Mouse (Mus musculus): ENCODE data around the gene Tenm4. TPM values are rescaled to one million over a fixed set of nuclear protein-coding genes. Genes with fewer than 3 reads are reported as not detected.
A peak's percentile ranks its signal among the peaks of the same experiment; 100 is the strongest.

The Tenm4 gene
- polyA plus RNA-seq, 1 experiment from 2014 or later = 33.1 TPM

- no peak overlapping the region for H3K4me3 ChIP-seq
- H3K4me1 ChIP-seq (replicated peaks) = peaks cover 19% of the 10 kb centered on the region
- no peak for ATAC-seq (ENCODE audit: low FRiP score)
- 75% methylated on average over 6 of the region's 6 CpGs for WGBS
- H3K4me2 ChIP-seq = no peak overlapping the region
- no peak overlapping the region for H3K27ac ChIP-seq
- H3K27me3 ChIP-seq = no peaks in the 10 kb centered on the region
- H3K36me3 ChIP-seq = no peaks in the 10 kb centered on the region
- no peak overlapping the region for H3K9ac ChIP-seq
- H3K9me3 ChIP-seq = no peaks in the 10 kb centered on the region
Observed at GRCm38 (mm10) chr7:96375507-96375906, 204.5 kb downstream of the Tenm4 start.

GRCm38 (mm10) chr7:96383686-96384528 lies 212.9 kb downstream of the Tenm4 start:
- Histone ChIP-seq H3K4me1 (replicated peaks) (peaks cover 24% of the 10 kb centered on the region), H3K4me3 (no peak overlapping the region), H3K4me2 (no peak overlapping the region), H3K27me3 (no peaks in the 10 kb centered on the region), H3K27ac (peak overlapping the region; percentile 72), H3K9ac (no peak overlapping the region), H3K36me3 (no peaks in the 10 kb centered on the region), H3K9me3 (no peaks in the 10 kb centered on the region)
- 8% methylated on average over 6 of the region's 6 CpGs for WGBS
- ATAC-seq (ENCODE audit: low FRiP score) = peak; percentile 63

GRCm38 (mm10) chr7:96384726-96385500 lies 213.9 kb downstream of the Tenm4 start:
- H3K27me3 ChIP-seq = no peaks in the 10 kb centered on the region
- H3K4me1 ChIP-seq (replicated peaks) = peaks cover 24% of the 10 kb centered on the region
- H3K9me3 ChIP-seq = no peaks in the 10 kb centered on the region
- no peak for ATAC-seq (ENCODE audit: low FRiP score)
- H3K9ac ChIP-seq = no peak overlapping the region
- WGBS = 75% methylated on average over 11 of the region's 11 CpGs
- H3K36me3 ChIP-seq = no peaks in the 10 kb centered on the region
- no peak overlapping the region for H3K4me2 ChIP-seq
- H3K27ac ChIP-seq = peak overlapping the region; percentile 72; the same call in 1 of the 2 replicates
- H3K4me3 ChIP-seq = no peak overlapping the region

GRCm38 (mm10) chr7:96385850-96386249 lies 214.8 kb downstream of the Tenm4 start:
- 90% methylated on average over 7 of the region's 7 CpGs for WGBS

GRCm38 (mm10) chr7:96390034-96390670 lies 219.1 kb downstream of the Tenm4 start:
- Histone ChIP-seq H3K9ac (no peak overlapping the region), H3K27ac (no peak overlapping the region), H3K27me3 (no peaks in the 10 kb centered on the region), H3K4me1 (replicated peaks) (peaks cover 7% of the 10 kb centered on the region), H3K9me3 (no peaks in the 10 kb centered on the region), H3K4me2 (no peak overlapping the region), H3K4me3 (no peak overlapping the region), H3K36me3 (no peaks in the 10 kb centered on the region)
- whole genome bisulfite sequencing = 47% methylated on average over 6 of the region's 6 CpGs
- ATAC-seq (ENCODE audit: low FRiP score) = peak; percentile 53; the same call in 1 of the 2 replicates

More at GRCm38 (mm10) chr7:96385850-96386249, 214.8 kb downstream of the Tenm4 start:
- no peaks in the 10 kb centered on the region for H3K36me3 ChIP-seq
- no peak overlapping the region for H3K9ac ChIP-seq
- H3K4me1 ChIP-seq (replicated peaks) = peaks cover 24% of the 10 kb centered on the region
- no peaks in the 10 kb centered on the region for H3K27me3 ChIP-seq
- H3K4me2 ChIP-seq = no peak overlapping the region
- ATAC-seq (ENCODE audit: low FRiP score) = no peak
- H3K4me3 ChIP-seq = no peak overlapping the region
- no peaks in the 10 kb centered on the region for H3K9me3 ChIP-seq
- no peak overlapping the region for H3K27ac ChIP-seq

- Histone ChIP-seq H3K4me3 (no peak overlapping the region), H3K9me3 (no peaks in the 10 kb centered on the region), H3K4me2 (no peak overlapping the region), H3K4me1 (replicated peaks) (peaks cover 4% of the 10 kb centered on the region), H3K27ac (peak overlapping the region; percentile 8; the same call in 1 of the 2 replicates), H3K36me3 (no peaks in the 10 kb centered on the region), H3K9ac (no peak overlapping the region), H3K27me3 (no peaks in the 10 kb centered on the region)
- 94% methylated on average over 4 of the region's 4 CpGs for WGBS
- no peak for ATAC-seq (ENCODE audit: low FRiP score)
Observed at GRCm38 (mm10) chr7:96390894-96391293, 219.8 kb downstream of the Tenm4 start.

GRCm38 (mm10) chr7:96391797-96392472 lies 220.9 kb downstream of the Tenm4 start:
- Histone ChIP-seq H3K4me3 (no peak overlapping the region), H3K4me1 (replicated peaks) (peaks cover 4% of the 10 kb centered on the region), H3K36me3 (no peaks in the 10 kb centered on the region), H3K9ac (no peak overlapping the region), H3K9me3 (no peaks in the 10 kb centered on the region), H3K27ac (no peak overlapping the region), H3K27me3 (no peaks in the 10 kb centered on the region), H3K4me2 (no peak overlapping the region)
- ATAC-seq (ENCODE audit: low FRiP score) = no peak
- WGBS = 57% methylated on average over 6 of the region's 6 CpGs

GRCm38 (mm10) chr7:96392600-96392999 lies 221.6 kb downstream of the Tenm4 start:
- no peak for ATAC-seq (ENCODE audit: low FRiP score)
- Histone ChIP-seq H3K4me2 (no peak overlapping the region), H3K9ac (no peak overlapping the region), H3K27me3 (no peaks in the 10 kb centered on the region), H3K9me3 (no peaks in the 10 kb centered on the region), H3K27ac (no peak overlapping the region), H3K4me1 (replicated peaks) (peaks cover 4% of the 10 kb centered on the region), H3K4me3 (no peak overlapping the region), H3K36me3 (no peaks in the 10 kb centered on the region)
- 49% methylated on average over 2 of the region's 2 CpGs for WGBS

- ATAC-seq (ENCODE audit: low FRiP score) = no peak
- no peaks in the 10 kb centered on the region for H3K27me3 ChIP-seq
- no peak overlapping the region for H3K4me3 ChIP-seq
- H3K9me3 ChIP-seq = no peaks in the 10 kb centered on the region
- H3K9ac ChIP-seq = no peak overlapping the region
- WGBS = 31% methylated on average over 1 of the region's 1 CpGs
- peaks cover 11% of the 10 kb centered on the region; the same call in 1 of the 2 replicates for H3K4me1 ChIP-seq (replicated peaks)
- no peaks in the 10 kb centered on the region for H3K36me3 ChIP-seq
- H3K4me2 ChIP-seq = no peak overlapping the region
- H3K27ac ChIP-seq = no peak overlapping the region
Observed at GRCm38 (mm10) chr7:96397940-96398339, 226.9 kb downstream of the Tenm4 start.

GRCm38 (mm10) chr7:96400411-96400810 lies 229.4 kb downstream of the Tenm4 start:
- Histone ChIP-seq H3K9me3 (no peaks in the 10 kb centered on the region), H3K27me3 (no peaks in the 10 kb centered on the region), H3K9ac (no peak overlapping the region), H3K4me2 (no peak overlapping the region), H3K4me1 (replicated peaks) (peaks cover 11% of the 10 kb centered on the region; the same call in 1 of the 2 replicates), H3K27ac (peak overlapping the region; percentile 40), H3K4me3 (no peak overlapping the region), H3K36me3 (no peaks in the 10 kb centered on the region)
- ATAC-seq (ENCODE audit: low FRiP score) = peak; percentile 71
- WGBS = 22% methylated on average over 11 of the region's 11 CpGs

- no peak overlapping the region for H3K9ac ChIP-seq
- no peaks in the 10 kb centered on the region for H3K27me3 ChIP-seq
- ATAC-seq (ENCODE audit: low FRiP score) = no peak
- H3K36me3 ChIP-seq = no peaks in the 10 kb centered on the region
- H3K4me3 ChIP-seq = no peak overlapping the region
- H3K4me1 ChIP-seq (replicated peaks) = peaks cover 20% of the 10 kb centered on the region
- no peak overlapping the region for H3K4me2 ChIP-seq
- H3K27ac ChIP-seq = no peak overlapping the region
- whole genome bisulfite sequencing = 71% methylated on average over 8 of the region's 8 CpGs
- no peaks in the 10 kb centered on the region for H3K9me3 ChIP-seq
Observed at GRCm38 (mm10) chr7:96406630-96407214, 235.7 kb downstream of the Tenm4 start.
